Mouse (Mus musculus) thymus, postnatal 0 days (tissue): ENCODE results near the gene Fbxw5. TPM values are rescaled to one million over a fixed set of nuclear protein-coding genes. Genes with fewer than 3 reads are reported as not detected.

ENCODE experiments used
- DNase-seq: peaks from one replicate; pipeline ENCODE4 v3.0.0-alpha.2; 2015; ENCODE audit warnings: low spot score
- polyA plus RNA-seq: library from polyadenylated mRNA; unstranded; fragments of >200 nt; fragmentation: Nextera tagmentation; extraction: Ambion mirVana; gene quantifications from 2 replicates; pipeline ENCODE4 v1.2.1, GENCODE M21; 2015

The Fbxw5 gene
- polyA plus RNA-seq, result 44.3 and 47.2 TPM in 2 replicates

- DNase-seq, result peak; percentile 95
Observed at GRCm38 (mm10) chr2:25500576-25501405, at the start of gene Fbxw5. Fbxw5 (plus strand) TSS chr2:25500750.

GRCm38 (mm10) chr2:25450853-25451647, 49.5 kb upstream of the Fbxw5 start:
- no peak for DNase-seq

DNA sequence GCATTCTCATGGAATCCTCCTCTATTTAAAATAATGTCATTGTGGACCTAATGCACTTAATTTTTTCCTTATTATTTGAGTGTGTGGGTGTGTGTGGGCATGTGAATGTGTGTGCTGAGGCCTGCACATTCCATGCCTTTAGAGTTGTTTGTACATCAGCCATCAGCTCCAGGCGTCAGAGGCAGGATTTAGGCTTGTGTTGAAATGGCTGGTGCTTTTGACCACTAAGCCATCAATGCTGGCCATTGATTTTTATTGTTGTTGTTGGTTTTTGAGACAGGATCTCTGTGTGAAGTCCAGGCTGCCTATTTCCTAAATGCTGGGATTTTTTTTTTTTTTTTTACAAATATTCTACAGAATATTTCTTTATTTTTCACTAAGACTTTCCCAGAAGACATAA, 47.6 kb upstream of the Fbxw5 start:
- no peak for DNase-seq

- no peak for DNase-seq
Observed at GRCm38 (mm10) chr2:25456205-25456953, 44.2 kb upstream of the Fbxw5 start, which contains the start of gene Clic3. Clic3 (plus strand) TSS chr2:25456838.

- no peak for DNase-seq
Observed at GRCm38 (mm10) chr2:25457022-25457896, 43.3 kb upstream of the Fbxw5 start.

DNA sequence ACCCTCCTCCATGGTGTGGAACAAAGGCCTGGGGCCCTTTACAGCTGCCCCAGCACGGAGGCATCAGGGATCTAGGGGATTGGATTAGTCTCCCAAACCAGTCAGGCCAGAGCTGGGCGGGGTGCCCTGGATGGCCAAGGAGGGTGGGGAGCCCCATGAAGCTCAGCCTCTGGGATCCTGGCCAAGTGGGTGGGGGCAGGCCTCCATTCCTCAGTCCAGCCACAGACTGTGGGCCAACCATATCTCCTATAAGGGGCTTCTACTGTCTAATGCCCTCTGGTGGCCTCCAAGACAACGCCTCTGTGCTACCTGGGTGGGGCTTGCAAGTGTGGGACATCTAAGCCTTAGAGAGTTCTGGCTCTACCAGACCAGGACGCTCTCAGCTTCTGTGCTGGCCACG, 41.6 kb upstream of the Fbxw5 start:
- DNase-seq, result no peak

- DNase-seq, result no peak
Observed at GRCm38 (mm10) chr2:25460135-25460534, 40.4 kb upstream of the Fbxw5 start.

GRCm38 (mm10) chr2:25460551-25461309, 39.8 kb upstream of the Fbxw5 start, which contains the start of gene Paxx:
Paxx (minus strand) TSS chr2:25461094.
- peak; percentile 99 for DNase-seq

GRCm38 (mm10) chr2:25461407-25461806, 39.1 kb upstream of the Fbxw5 start:
- no peak for DNase-seq

- no peak for DNase-seq
Observed at GRCm38 (mm10) chr2:25463630-25464029, 36.9 kb upstream of the Fbxw5 start.

GRCm38 (mm10) chr2:25465256-25465655, 35.3 kb upstream of the Fbxw5 start:
- peak; percentile 8 for DNase-seq

DNA sequence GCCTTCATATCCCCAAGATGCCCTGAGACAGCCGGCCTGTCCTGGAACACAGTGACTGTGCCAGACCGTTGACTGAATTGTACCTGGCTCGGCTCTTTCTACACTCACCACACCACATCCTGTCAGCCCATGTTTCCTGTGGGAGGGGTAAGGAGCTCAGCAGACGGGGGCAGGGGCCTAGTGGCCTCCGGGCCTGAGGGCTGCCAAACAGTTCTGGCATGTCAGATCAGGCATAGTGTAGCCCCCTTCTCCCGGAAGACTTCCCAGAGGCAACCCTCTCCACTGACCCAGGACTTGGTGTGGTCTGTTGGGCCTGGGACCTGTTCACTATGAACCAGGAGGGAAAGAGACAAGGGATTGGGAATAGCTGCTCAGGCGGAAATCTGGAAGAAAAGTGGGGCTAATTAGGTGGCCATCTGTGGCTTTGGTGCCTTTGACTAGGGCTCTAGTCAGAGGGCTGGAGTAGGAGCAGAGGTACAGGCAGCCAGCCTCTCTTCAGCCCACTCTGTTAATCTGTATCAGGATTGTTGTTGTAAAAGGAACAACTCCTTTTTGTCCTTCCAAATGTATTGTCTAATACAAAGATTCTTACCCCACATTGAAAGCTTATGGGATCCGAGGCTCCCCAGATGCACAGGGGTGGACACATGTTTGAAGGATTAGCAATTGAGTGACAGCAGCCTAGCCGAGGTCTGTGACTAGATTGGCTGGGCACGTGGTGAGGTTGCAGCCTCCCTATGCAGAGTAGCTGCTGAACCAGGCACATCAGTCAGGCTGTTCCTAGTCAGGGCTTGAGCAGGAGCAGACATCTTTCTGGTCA, 34.5 kb upstream of the Fbxw5 start:
- peak; percentile 90 for DNase-seq

DNA sequence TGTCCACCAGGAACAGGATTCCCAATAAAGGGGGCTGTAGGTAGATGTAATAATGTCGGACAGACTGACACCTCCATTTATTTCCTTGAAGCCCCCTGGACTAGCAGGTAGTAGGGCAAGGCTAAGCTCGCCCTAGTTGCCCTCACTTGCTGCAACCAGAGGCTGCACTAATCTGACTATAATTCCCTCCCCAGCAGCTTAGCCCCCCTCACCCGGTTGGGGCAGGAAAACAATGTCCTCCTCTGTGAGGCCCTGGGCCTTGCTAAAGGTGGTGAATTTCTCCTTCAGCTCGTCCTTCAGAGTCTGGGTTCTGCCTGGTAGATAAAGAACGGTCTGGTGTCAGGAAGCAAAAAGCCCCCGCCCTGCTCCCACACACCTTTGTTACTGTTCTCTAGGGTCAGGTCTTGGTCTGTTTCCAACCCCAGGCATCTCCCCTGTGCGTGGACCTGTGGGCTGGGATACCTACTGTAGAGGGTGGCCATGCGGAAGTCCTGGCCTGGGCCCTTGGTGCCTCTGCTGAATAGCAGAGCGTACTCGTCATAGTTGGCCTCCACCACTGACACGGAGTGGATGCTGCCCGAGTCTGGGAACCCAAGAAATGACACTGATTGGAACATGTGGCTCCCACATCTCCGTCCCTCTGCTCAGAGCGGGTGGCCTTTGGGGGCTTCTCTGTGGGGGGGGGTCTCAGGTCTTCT, 32.8 kb upstream of the Fbxw5 start:
- DNase-seq, result no peak

GRCm38 (mm10) chr2:25468962-25469915, 31.3 kb upstream of the Fbxw5 start:
- DNase-seq, result no peak

GRCm38 (mm10) chr2:25469969-25470368, 30.6 kb upstream of the Fbxw5 start, which contains the start of gene Ptgds:
Ptgds (minus strand) TSS chr2:25470046.
- DNase-seq, result no peak

DNA sequence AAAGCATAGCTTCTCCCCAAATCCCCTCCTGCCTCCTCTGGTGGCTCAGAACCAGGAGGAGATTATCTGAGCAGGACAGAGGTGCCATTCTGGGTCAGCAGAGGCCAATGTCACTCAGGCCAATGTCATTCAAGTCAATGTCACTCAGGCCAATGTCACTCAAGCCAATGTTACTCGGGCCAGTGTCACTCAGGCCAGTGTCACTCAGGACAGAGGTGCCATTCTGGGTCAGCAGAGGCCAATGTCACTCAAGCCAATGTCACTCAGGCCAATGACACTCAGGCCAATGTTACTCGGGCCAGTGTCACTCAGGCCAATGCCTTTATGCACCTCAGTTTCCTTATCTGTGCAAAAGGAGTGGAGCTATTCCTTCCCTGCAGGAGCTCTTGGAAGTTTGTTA, 28.0 kb upstream of the Fbxw5 start:
- DNase-seq, result no peak

DNA sequence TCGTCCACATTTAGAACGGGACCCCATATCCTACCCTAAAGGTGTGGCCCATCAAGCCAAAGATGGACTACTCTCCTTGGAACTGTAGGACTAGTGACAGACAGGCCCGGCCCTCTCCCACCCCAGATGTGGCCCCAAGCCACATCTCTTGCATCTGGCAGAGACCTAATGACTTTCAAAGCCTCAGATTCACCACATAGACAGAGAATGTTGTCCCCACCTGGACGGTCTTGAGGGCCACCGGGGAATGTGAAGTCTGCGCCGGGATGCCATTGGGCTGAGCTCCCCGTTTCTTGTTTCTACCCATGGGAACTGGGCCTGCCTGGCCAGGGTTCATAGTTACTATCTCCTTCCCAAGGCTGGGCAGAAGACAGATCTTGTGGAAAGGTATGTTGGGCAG, 23.0 kb upstream of the Fbxw5 start:
- DNase-seq, result no peak
